Mouse (Mus musculus) hindbrain, embryonic 10.5 days (tissue): Measurements from ENCODE around the gene Cd180. TPM values are rescaled to one million over a fixed set of nuclear protein-coding genes. Genes with fewer than 3 reads are reported as not detected.

Experiments used
- DNase-seq: peaks from one replicate; pipeline ENCODE4 v3.0.0-alpha.2; 2017; ENCODE audit warnings: low spot score
- H3K27ac ChIP-seq: fragments of 300-500 bp; sonication (generic); 2 replicates; pipeline ENCODE4 v1.5.1; 2016; ENCODE audit warnings: mild to moderate bottlenecking, moderate library complexity
- H3K27me3 ChIP-seq: fragments of 300-500 bp; sonication (generic); 2 replicates; pipeline ENCODE4 v1.6.1; 2016; ENCODE audit warnings: mild to moderate bottlenecking; ENCODE audit not compliant: poor library complexity, insufficient read depth, severe bottlenecking
- H3K36me3 ChIP-seq: fragments of 300-500 bp; sonication (generic); 2 replicates; pipeline ENCODE4 v1.6.1; 2016; ENCODE audit warnings: mild to moderate bottlenecking, moderate library complexity
- H3K4me1 ChIP-seq: fragments of 300-500 bp; sonication (generic); replicated peaks from 2 replicates; pipeline ENCODE4 v1.6.1; 2016; ENCODE audit warnings: mild to moderate bottlenecking
- H3K4me3 ChIP-seq: fragments of 300-500 bp; sonication (generic); 2 replicates; pipeline ENCODE4 v1.5.1; 2016; ENCODE audit warnings: mild to moderate bottlenecking, moderate library complexity
- H3K9me3 ChIP-seq: fragments of 300-500 bp; sonication (generic); 2 replicates; pipeline ENCODE4 v1.6.1; 2016; ENCODE audit warnings: mild to moderate bottlenecking, moderate library complexity
- WGBS: fragments of 180-500 bp; shearing (Covaris S2); methylation state at CpG from one replicate; pipeline ENCODE4 v1.1.7; 2016; 5-methylcytosine and 5-hydroxymethylcytosine counted together
- polyA plus RNA-seq: library from polyadenylated mRNA; unstranded; fragments of >200 nt; fragmentation: Nextera tagmentation; extraction: Ambion mirVana; gene quantifications from 2 replicates; pipeline ENCODE4 v1.2.1, GENCODE M21; 2016

Gene Cd180
- 0.22 and 0.38 TPM in 2 replicates for polyA plus RNA-seq

GRCm38 (mm10) chr13:102693341-102693801, at the start of gene Cd180:
TSS of gene Cd180 (plus strand) at chr13:102693558.
- H3K27me3 ChIP-seq = no peaks in the 10 kb centered on the region
- no peak within 1 kb of the TSS for H3K4me3 ChIP-seq
- no peak for DNase-seq
- no peaks in the 10 kb centered on the region for H3K36me3 ChIP-seq
- no peaks in the 10 kb centered on the region for H3K9me3 ChIP-seq
- WGBS = 90% methylated on average over 8 of the region's 8 CpGs
- H3K4me1 ChIP-seq = peaks cover 8% of the 10 kb centered on the region
- H3K27ac ChIP-seq = no peak within 1 kb of the TSS

- Histone ChIP-seq H3K27ac (0 out of 2 replicates have a peak overlapping the region, but pooled peaks have one; percentile 35), H3K4me1 (peaks cover 14% of the 10 kb centered on the region), H3K27me3 (no peaks in the 10 kb centered on the region), H3K9me3 (no peaks in the 10 kb centered on the region), H3K4me3 (peak overlapping the region; percentile 28; the same call in 1 of the 2 replicates), H3K36me3 (no peaks in the 10 kb centered on the region)
- WGBS = 36% methylated on average over 8 of the region's 8 CpGs
- peak; percentile 18 for DNase-seq
These were observed 49.0 kb upstream of the Cd180 start for GRCm38 (mm10) chr13:102644344-102644743.

- peak; percentile 63 for DNase-seq
- Histone ChIP-seq H3K4me3 (peak overlapping the region; percentile 28), H3K27me3 (no peaks in the 10 kb centered on the region), H3K36me3 (no peaks in the 10 kb centered on the region), H3K9me3 (no peaks in the 10 kb centered on the region), H3K4me1 (peaks cover 14% of the 10 kb centered on the region), H3K27ac (0 out of 2 replicates have a peak overlapping the region, but pooled peaks have one; percentile 35)
- 25% methylated on average over 17 of the region's 17 CpGs for WGBS
These were observed 48.4 kb upstream of the Cd180 start for GRCm38 (mm10) chr13:102644789-102645551.

GRCm38 (mm10) chr13:102646271-102646771, 47.0 kb upstream of the Cd180 start:
- DNase-seq = peak; percentile 12
- Histone ChIP-seq H3K27me3 (no peaks in the 10 kb centered on the region), H3K4me1 (peaks cover 14% of the 10 kb centered on the region), H3K9me3 (no peaks in the 10 kb centered on the region), H3K27ac (no peak overlapping the region), H3K4me3 (no peak overlapping the region), H3K36me3 (no peaks in the 10 kb centered on the region)
- 73% methylated on average over 10 of the region's 10 CpGs for WGBS

GRCm38 (mm10) chr13:102647511-102647910, 45.8 kb upstream of the Cd180 start:
- no peak overlapping the region for H3K4me3 ChIP-seq
- 79% methylated on average over 4 of the region's 4 CpGs for WGBS
- H3K27me3 ChIP-seq = no peaks in the 10 kb centered on the region
- H3K27ac ChIP-seq = no peak overlapping the region
- peaks cover 14% of the 10 kb centered on the region for H3K4me1 ChIP-seq
- no peaks in the 10 kb centered on the region for H3K36me3 ChIP-seq
- no peaks in the 10 kb centered on the region for H3K9me3 ChIP-seq
- DNase-seq = no peak

- WGBS = 93% methylated on average over 6 of the region's 6 CpGs
- H3K4me1 ChIP-seq = 0 out of 2 replicates have a peak, but pooled peaks cover 5% of the 10 kb centered on the region
These were observed 41.0 kb upstream of the Cd180 start for GRCm38 (mm10) chr13:102652303-102652889.

GRCm38 (mm10) chr13:102655071-102655570, 38.2 kb upstream of the Cd180 start:
- 64% methylated on average over 2 of the region's 2 CpGs for WGBS
- Histone ChIP-seq H3K27ac (no peak overlapping the region), H3K27me3 (no peaks in the 10 kb centered on the region), H3K36me3 (no peaks in the 10 kb centered on the region), H3K4me1 (0 out of 2 replicates have a peak, but pooled peaks cover 5% of the 10 kb centered on the region), H3K9me3 (no peaks in the 10 kb centered on the region), H3K4me3 (no peak overlapping the region)
- DNase-seq = no peak

More at GRCm38 (mm10) chr13:102652303-102652889, 41.0 kb upstream of the Cd180 start:
- Histone ChIP-seq H3K27ac (no peak overlapping the region), H3K27me3 (no peaks in the 10 kb centered on the region), H3K4me3 (no peak overlapping the region), H3K9me3 (no peaks in the 10 kb centered on the region), H3K36me3 (no peaks in the 10 kb centered on the region)
- DNase-seq = no peak

GRCm38 (mm10) chr13:102656153-102656690, 37.1 kb upstream of the Cd180 start:
- no peak overlapping the region for H3K27ac ChIP-seq
- H3K9me3 ChIP-seq = no peaks in the 10 kb centered on the region
- H3K27me3 ChIP-seq = no peaks in the 10 kb centered on the region
- no peaks in the 10 kb centered on the region for H3K36me3 ChIP-seq
- WGBS = 73% methylated on average over 11 of the region's 11 CpGs
- H3K4me1 ChIP-seq = 0 out of 2 replicates have a peak, but pooled peaks cover 5% of the 10 kb centered on the region
- no peak for DNase-seq
- H3K4me3 ChIP-seq = no peak overlapping the region

DNA sequence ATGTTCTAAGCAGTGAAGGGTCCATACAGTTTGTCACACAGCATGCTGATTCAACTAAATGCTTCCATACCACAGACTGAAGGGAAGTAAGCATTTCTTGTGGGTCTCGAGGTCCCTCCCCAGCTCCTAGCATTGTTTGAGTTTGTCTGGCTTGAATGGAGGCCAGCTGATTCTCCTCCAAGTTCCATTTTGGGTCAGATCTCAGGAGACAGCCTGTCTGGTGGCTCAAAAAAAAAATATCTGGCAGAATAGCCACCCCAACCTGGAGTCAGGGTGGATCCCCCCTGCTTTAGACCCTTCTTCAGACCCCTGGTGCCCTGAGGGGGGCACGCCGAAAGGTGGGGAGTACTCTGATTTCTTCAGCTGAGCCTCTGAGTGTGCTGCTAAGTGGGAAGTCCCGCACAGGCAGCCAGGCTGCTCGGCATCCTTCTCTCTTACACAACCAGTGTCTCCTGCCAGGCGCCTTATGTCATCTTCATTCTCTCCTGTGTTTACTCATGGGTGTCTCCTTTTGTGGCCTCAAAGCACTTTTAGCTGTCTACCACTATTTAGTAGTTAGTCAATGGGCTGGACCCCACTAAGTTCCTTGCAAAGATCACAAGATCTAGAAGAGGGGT, 35.0 kb upstream of the Cd180 start:
- 0 out of 2 replicates have a peak, but pooled peaks cover 5% of the 10 kb centered on the region for H3K4me1 ChIP-seq
- WGBS = 80% methylated on average over 6 of the region's 6 CpGs
- no peaks in the 10 kb centered on the region; the same call in 1 of the 2 replicates for H3K27me3 ChIP-seq

DNA sequence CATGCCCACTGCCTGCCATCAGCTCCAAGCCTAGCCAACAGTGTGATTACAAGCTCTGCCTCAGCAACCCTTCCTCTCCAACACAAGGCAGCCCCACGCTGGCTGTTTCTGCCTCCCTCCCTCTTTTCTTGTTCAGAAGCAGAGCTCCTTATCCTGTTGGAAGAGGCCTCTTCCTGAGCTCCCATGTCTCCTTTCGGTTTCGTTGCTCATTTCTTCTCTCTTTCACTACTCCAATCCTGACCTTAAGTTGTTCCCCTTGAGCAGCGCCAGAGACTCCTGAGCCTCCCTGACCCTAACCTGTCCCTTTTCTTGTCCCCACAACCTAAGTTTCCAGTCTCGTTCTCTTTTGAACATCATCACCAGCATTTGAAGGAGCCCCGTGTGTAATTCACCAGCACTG, 29.3 kb upstream of the Cd180 start:
- no peaks in the 10 kb centered on the region for H3K9me3 ChIP-seq
- H3K4me1 ChIP-seq = peaks cover 4% of the 10 kb centered on the region; the same call in 1 of the 2 replicates
- H3K36me3 ChIP-seq = no peaks in the 10 kb centered on the region
- H3K4me3 ChIP-seq = no peak overlapping the region
- WGBS = 74% methylated on average over 6 of the region's 6 CpGs
- DNase-seq = no peak
- no peak overlapping the region for H3K27ac ChIP-seq
- peaks cover 4% of the 10 kb centered on the region; the same call in 1 of the 2 replicates for H3K27me3 ChIP-seq

More for the DNA sequence above, 35.0 kb upstream of the Cd180 start:
- H3K4me3 ChIP-seq = no peak overlapping the region
- no peak for DNase-seq
- no peaks in the 10 kb centered on the region for H3K36me3 ChIP-seq
- H3K9me3 ChIP-seq = no peaks in the 10 kb centered on the region
- no peak overlapping the region for H3K27ac ChIP-seq

DNA sequence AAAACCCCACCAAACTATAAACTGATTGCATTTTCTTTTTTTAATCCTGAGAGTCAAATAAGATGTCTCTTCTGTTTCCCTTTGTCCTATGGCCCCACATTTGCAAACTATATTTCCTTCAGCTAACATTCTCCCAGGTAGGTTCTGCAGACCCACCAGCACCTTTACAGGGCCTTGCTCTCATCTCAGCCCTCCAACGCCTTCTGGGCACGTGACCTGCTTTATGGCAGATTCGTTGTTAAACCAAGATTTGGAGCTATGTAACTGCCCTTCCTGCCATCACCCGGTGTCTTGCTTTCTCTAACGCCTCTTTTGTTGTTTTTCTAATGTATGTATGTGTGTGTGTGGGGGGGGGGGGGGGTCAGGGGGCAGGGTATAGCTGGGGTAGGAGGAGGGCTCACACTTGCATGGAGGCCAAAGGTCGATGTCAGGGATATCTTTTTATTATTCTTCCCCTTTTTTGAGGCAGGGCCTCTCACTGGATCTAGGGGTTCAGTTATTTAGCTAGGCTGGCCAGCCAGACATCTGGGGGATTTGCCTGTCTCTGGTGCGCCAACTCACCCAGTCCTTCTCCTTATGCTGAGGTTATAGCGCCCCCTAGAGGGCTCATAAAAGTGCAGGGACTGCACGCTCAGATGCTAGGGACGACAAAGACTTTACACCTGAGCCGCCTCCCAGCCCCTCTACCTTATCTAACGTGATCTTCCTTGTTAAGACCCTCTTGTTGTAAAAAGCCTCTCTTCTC, 28.3 kb upstream of the Cd180 start:
- DNase-seq = peak; percentile 56
- H3K27me3 ChIP-seq = peaks cover 4% of the 10 kb centered on the region; the same call in 1 of the 2 replicates
- H3K27ac ChIP-seq = no peak overlapping the region
- peaks cover 12% of the 10 kb centered on the region; the same call in 1 of the 2 replicates for H3K4me1 ChIP-seq
- H3K36me3 ChIP-seq = no peaks in the 10 kb centered on the region
- WGBS = 48% methylated on average over 12 of the region's 12 CpGs
- no peaks in the 10 kb centered on the region for H3K9me3 ChIP-seq
- peak overlapping the region; percentile 33 for H3K4me3 ChIP-seq
